Comparison of ENCODE assay signal across 13 mouse cellular contexts in genomic region chr15:77868340-77868739, GRCm38 (mm10).
"Had no signal": no experiment of that assay in that cellular context is flagged by ENCODE, and none has a peak within 500 bp of the region (broad histone marks: within the 10 kb centered on the region; RNA-seq: fewer than 3 reads in every experiment).

No protein-coding gene starts in this region.

- ATAC-seq: midbrain, embryonic 16.5 days had no signal

- H3K4me1 ChIP-seq: limb, embryonic 13.5 days; neural tube, embryonic 15.5 days had no signal

- H3K27me3 ChIP-seq: limb, embryonic 13.5 days; midbrain, embryonic 12.5 days; neural tube, embryonic 15.5 days had no signal

- H3K27ac ChIP-seq: kidney, postnatal 0 days; limb, embryonic 13.5 days; liver, embryonic 14.5 days; midbrain, embryonic 12.5 days; neural tube, embryonic 15.5 days had no signal

- H3K9ac ChIP-seq: limb, embryonic 13.5 days; liver, embryonic 14.5 days; midbrain, embryonic 12.5 days; neural tube, embryonic 15.5 days had no signal

- H3K4me2 ChIP-seq: limb, embryonic 13.5 days; midbrain, embryonic 12.5 days; neural tube, embryonic 15.5 days had no signal

- H3K36me3 ChIP-seq: limb, embryonic 13.5 days; midbrain, embryonic 12.5 days; neural tube, embryonic 15.5 days had no signal

- H3K9me3 ChIP-seq: limb, embryonic 13.5 days; midbrain, embryonic 12.5 days; neural tube, embryonic 15.5 days had no signal

- H3K4me3 ChIP-seq: limb, embryonic 13.5 days; midbrain, embryonic 12.5 days; neural tube, embryonic 15.5 days had no signal

- DNase-seq: kidney, postnatal 36 days; layer of hippocampus, adult 9-11 months; left cerebral cortex, postnatal 4 days; lung, adult 18-20 months; spleen, adult 18-20 months; thymus, adult 2 months; thymus, postnatal 25 days had no signal
